Mouse (Mus musculus) lung, postnatal 0 days (tissue): ENCODE data around the gene Kdm4b.

Source experiments
- CTCF ChIP-seq: IDR thresholded peaks from 2 replicates; pipeline ENCODE4 v1.5.1; 2016; ENCODE audit warnings: antibody characterized with exemption, mild to moderate bottlenecking
- EP300 ChIP-seq: IDR thresholded peaks from 2 replicates; pipeline ENCODE4 v1.6.1; 2016; ENCODE audit warnings: antibody characterized with exemption, mild to moderate bottlenecking, control low read depth

- TF ChIP-seq CTCF (no peak), EP300 (no peak)
Measured at GRCm38 (mm10) chr17:56408965-56409625, 83.2 kb downstream of the Kdm4b start.
